Mouse (Mus musculus) liver, embryonic 11.5 days (tissue): ENCODE data around the gene Med13l. TPM values are rescaled to one million over a fixed set of nuclear protein-coding genes. Genes with fewer than 3 reads are reported as not detected.
A peak's percentile ranks its signal among the peaks of the same experiment; 100 is the strongest.

ENCODE experiments used
- ATAC-seq: fragments of 200-750 bp; cut with Nextera tagmentation; replicated peaks from 2 replicates; pipeline ENCODE4 v1.8.0; 2017; ENCODE audit warnings: moderate number of reproducible peaks, mild to moderate bottlenecking, moderate TSS enrichment, moderate library complexity; ENCODE audit not compliant: low FRiP score
- DNase-seq: peaks from one replicate; pipeline ENCODE4 v3.0.0-alpha.2; 2017; ENCODE audit warnings: low spot score
- H3K27ac ChIP-seq: fragments of 300-500 bp; sonication (generic); 2 replicates; pipeline ENCODE4 v1.5.1; 2014; ENCODE audit warnings: mild to moderate bottlenecking, low read depth, low read length, control low read depth
- H3K27me3 ChIP-seq: fragments of 300-500 bp; sonication (generic); replicated peaks from 2 replicates; pipeline ENCODE4 v1.6.1; 2014; ENCODE audit warnings: low read length, mixed read lengths; ENCODE audit not compliant: control insufficient read depth, insufficient read depth
- H3K36me3 ChIP-seq: fragments of 300-500 bp; sonication (generic); 2 replicates; pipeline ENCODE4 v1.6.1; 2014; ENCODE audit warnings: mild to moderate bottlenecking, low read length, moderate library complexity, mixed read lengths; ENCODE audit not compliant: control insufficient read depth, insufficient read depth
- H3K4me1 ChIP-seq: fragments of 300-500 bp; sonication (generic); replicated peaks from 2 replicates; pipeline ENCODE4 v1.6.1; 2014; ENCODE audit warnings: low read length, mixed read lengths; ENCODE audit not compliant: control insufficient read depth, insufficient read depth
- H3K4me2 ChIP-seq: fragments of 300-500 bp; sonication (generic); 2 replicates; pipeline ENCODE4 v1.6.1; 2014; ENCODE audit warnings: mild to moderate bottlenecking, control low read depth, moderate library complexity
- H3K4me3 ChIP-seq: fragments of 300-500 bp; sonication (generic); 2 replicates; pipeline ENCODE4 v1.5.1; 2014; ENCODE audit warnings: low read depth, low read length, control low read depth
- H3K9ac ChIP-seq: fragments of 300-500 bp; sonication (generic); 2 replicates; pipeline ENCODE4 v1.6.1; 2014; ENCODE audit warnings: low read depth, low read length, control low read depth
- H3K9me3 ChIP-seq: fragments of 300-500 bp; sonication (generic); 2 replicates; pipeline ENCODE4 v1.6.1; 2016; ENCODE audit warnings: low read length, inconsistent platforms, mixed read lengths; ENCODE audit not compliant: control insufficient read depth
- WGBS: fragments of 180-500 bp; shearing (Covaris S2); extraction: QIAGEN DNeasy Blood & Tissue Kit; methylation state at CpG from one replicate; pipeline ENCODE4 v1.1.7; 2014; 5-methylcytosine and 5-hydroxymethylcytosine counted together
- polyA plus RNA-seq: library from polyadenylated mRNA; unstranded; fragments of >200 nt; fragmentation: Nextera tagmentation; extraction: Ambion mirVana; gene quantifications from 2 replicates; pipeline ENCODE4 v1.2.1, GENCODE M21; 2014

Gene Med13l
- polyA plus RNA-seq, 1 experiment from 2014 or later, result 13.7 TPM

DNA sequence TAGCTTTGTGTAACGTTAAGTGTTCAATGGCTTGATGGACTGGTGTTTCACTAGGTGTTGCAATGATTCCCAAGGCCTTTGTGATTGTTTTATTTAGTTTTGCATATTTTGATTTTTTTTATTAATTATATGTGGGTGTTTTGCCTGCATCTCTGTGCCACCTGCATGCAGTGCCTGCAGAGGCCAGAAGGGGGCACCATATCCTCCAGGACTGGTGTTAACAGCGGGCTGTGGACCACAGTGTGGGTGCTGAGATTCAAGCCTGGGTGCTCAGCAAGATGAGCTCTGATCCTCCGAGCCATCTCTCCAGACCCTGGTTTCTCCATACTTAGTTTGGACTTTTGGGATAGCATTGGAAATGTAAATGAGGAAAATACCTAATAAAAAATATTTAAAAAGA, 143.7 kb downstream of the Med13l start:
- Histone ChIP-seq H3K4me1 (peaks cover 11% of the 10 kb centered on the region), H3K4me3 (no peak overlapping the region), H3K27ac (no peak overlapping the region), H3K9me3 (no peaks in the 10 kb centered on the region), H3K4me2 (no peak overlapping the region), H3K36me3 (no peaks in the 10 kb centered on the region), H3K27me3 (no peaks in the 10 kb centered on the region), H3K9ac (no peak overlapping the region)
- ATAC-seq, result no peak
- DNase-seq, result no peak
- WGBS, result 78% methylated on average over 3 of the region's 3 CpGs

- Histone ChIP-seq H3K27ac (no peak overlapping the region), H3K9ac (no peak overlapping the region), H3K4me2 (no peak overlapping the region), H3K4me3 (no peak overlapping the region), H3K27me3 (no peaks in the 10 kb centered on the region), H3K36me3 (no peaks in the 10 kb centered on the region), H3K4me1 (peaks cover 15% of the 10 kb centered on the region), H3K9me3 (no peaks in the 10 kb centered on the region)
- no peak for ATAC-seq
- 85% methylated on average over 9 of the region's 9 CpGs for WGBS
- DNase-seq, result no peak
These were observed 144.5 kb downstream of the Med13l start for GRCm38 (mm10) chr5:118704960-118705359.

GRCm38 (mm10) chr5:118706009-118706408, 145.5 kb downstream of the Med13l start:
- ATAC-seq (no peak), DNase-seq (no peak)
- Histone ChIP-seq H3K4me2 (no peak overlapping the region), H3K27ac (no peak overlapping the region), H3K36me3 (no peaks in the 10 kb centered on the region), H3K27me3 (no peaks in the 10 kb centered on the region), H3K9me3 (no peaks in the 10 kb centered on the region), H3K4me1 (peaks cover 16% of the 10 kb centered on the region), H3K4me3 (no peak overlapping the region), H3K9ac (no peak overlapping the region)
- 84% methylated on average over 6 of the region's 6 CpGs for WGBS

DNA sequence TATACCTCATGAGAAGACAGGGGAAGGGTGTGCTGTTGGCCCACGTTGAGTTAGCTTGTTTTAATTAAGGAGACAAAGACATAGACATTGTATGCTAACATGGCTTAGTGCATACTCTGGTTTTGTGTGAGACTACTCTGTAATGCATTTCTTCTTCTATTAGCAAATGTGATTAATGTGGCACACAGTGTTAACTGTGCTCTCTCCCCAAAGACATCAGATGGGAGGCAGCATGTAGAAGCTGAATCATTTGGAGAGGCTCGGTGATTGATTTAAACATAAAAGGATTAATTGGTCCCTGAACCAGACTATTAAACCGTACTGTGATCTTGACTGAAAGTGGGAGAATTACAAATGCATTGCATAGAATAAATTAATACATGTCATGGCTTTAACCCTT, 145.9 kb downstream of the Med13l start:
- no peak for ATAC-seq
- no peak for DNase-seq
- 79% methylated on average over 3 of the region's 3 CpGs for WGBS

DNA sequence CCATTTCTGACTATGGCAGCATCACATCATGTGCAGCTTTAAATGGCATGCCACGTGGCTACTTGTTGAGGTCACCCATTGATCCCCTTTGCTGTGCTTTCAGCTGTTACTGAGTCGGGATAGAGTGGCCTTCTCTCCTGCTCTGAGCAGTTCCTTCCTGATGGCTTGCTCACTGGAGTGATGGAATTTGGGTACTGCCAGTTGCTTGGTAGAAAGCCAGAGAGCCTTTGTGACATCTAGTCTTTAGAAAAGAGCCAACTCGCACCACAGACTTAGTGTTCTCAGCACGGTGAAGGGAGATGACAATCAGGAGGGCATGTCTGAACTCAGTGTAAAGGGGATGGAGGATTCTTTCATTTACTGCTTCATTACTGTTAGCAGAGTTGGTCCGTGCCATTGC, 147.0 kb downstream of the Med13l start:
- Histone ChIP-seq H3K36me3 (no peaks in the 10 kb centered on the region), H3K9ac (no peak overlapping the region), H3K9me3 (no peaks in the 10 kb centered on the region), H3K4me3 (no peak overlapping the region), H3K4me2 (no peak overlapping the region), H3K4me1 (peaks cover 8% of the 10 kb centered on the region; the same call in 1 of the 2 replicates), H3K27me3 (no peaks in the 10 kb centered on the region), H3K27ac (no peak overlapping the region)
- WGBS, result 75% methylated on average over 5 of the region's 5 CpGs
- DNase-seq (no peak), ATAC-seq (no peak)

More for the DNA sequence above, 145.9 kb downstream of the Med13l start:
- peaks cover 12% of the 10 kb centered on the region for H3K4me1 ChIP-seq
- no peaks in the 10 kb centered on the region for H3K36me3 ChIP-seq
- H3K27me3 ChIP-seq, result no peaks in the 10 kb centered on the region
- no peak overlapping the region for H3K9ac ChIP-seq
- no peak overlapping the region for H3K27ac ChIP-seq
- no peak overlapping the region for H3K4me3 ChIP-seq
- H3K4me2 ChIP-seq, result no peak overlapping the region
- no peaks in the 10 kb centered on the region for H3K9me3 ChIP-seq

- DNase-seq (peak; percentile 60), ATAC-seq (peak; percentile 60; the same call in 1 of the 2 replicates)
- no peaks in the 10 kb centered on the region for H3K27me3 ChIP-seq
- no peak overlapping the region for H3K27ac ChIP-seq
- 74% methylated on average over 16 of the region's 16 CpGs for WGBS
- no peaks in the 10 kb centered on the region for H3K36me3 ChIP-seq
- no peaks in the 10 kb centered on the region for H3K9me3 ChIP-seq
- H3K4me1 ChIP-seq, result peaks cover 8% of the 10 kb centered on the region; the same call in 1 of the 2 replicates
- no peak overlapping the region for H3K4me3 ChIP-seq
- no peak overlapping the region for H3K9ac ChIP-seq
- no peak overlapping the region for H3K4me2 ChIP-seq
These were observed 147.9 kb downstream of the Med13l start for GRCm38 (mm10) chr5:118708215-118708949.

DNA sequence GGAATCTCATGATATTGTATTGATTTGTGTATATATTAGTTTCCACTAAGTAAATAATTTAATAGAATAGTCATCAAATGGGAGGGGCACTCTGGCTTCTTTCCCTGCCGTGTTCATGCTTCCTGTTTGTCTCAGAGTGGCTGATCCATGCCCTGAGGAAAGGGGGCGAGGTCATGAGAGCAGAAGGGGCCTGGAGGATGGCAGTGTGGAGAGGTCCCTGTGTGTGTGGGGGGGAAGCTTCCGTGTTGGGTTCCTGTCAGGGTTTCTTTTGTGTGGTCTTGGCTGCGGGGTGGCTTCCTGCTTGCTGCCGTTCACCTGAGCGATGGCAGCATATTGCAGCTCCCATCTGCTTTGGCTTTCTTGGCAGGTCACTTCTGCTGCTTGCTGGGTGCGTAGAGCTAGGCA, 149.4 kb downstream of the Med13l start:
- WGBS, result 55% methylated on average over 7 of the region's 7 CpGs
- Histone ChIP-seq H3K4me1 (peaks cover 8% of the 10 kb centered on the region; the same call in 1 of the 2 replicates), H3K27me3 (no peaks in the 10 kb centered on the region), H3K9ac (no peak overlapping the region), H3K4me2 (no peak overlapping the region), H3K4me3 (no peak overlapping the region), H3K27ac (no peak overlapping the region), H3K36me3 (no peaks in the 10 kb centered on the region), H3K9me3 (no peaks in the 10 kb centered on the region)
- no peak for DNase-seq
- ATAC-seq, result no peak

- DNase-seq, result no peak
- Histone ChIP-seq H3K36me3 (no peaks in the 10 kb centered on the region), H3K27me3 (no peaks in the 10 kb centered on the region), H3K4me3 (no peak overlapping the region), H3K9me3 (no peaks in the 10 kb centered on the region), H3K4me1 (peaks cover 13% of the 10 kb centered on the region), H3K9ac (no peak overlapping the region), H3K27ac (no peak overlapping the region), H3K4me2 (no peak overlapping the region)
- ATAC-seq, result no peak
- WGBS, result 95% methylated on average over 7 of the region's 7 CpGs
These were observed 155.0 kb downstream of the Med13l start for GRCm38 (mm10) chr5:118715518-118715917.
